Mouse (Mus musculus) neural tube, embryonic 13.5 days (tissue): ENCODE measurements around the gene Fam206a. TPM values are rescaled to one million over a fixed set of nuclear protein-coding genes. Genes with fewer than 3 reads are reported as not detected.

ENCODE experiments used
- ATAC-seq: fragments of 200-750 bp; cut with Nextera tagmentation; 2 replicates; pipeline ENCODE4 v1.8.0; 2017; ENCODE audit warnings: low read depth, mild to moderate bottlenecking, moderate TSS enrichment, moderate library complexity
- H3K27ac ChIP-seq: fragments of 300-500 bp; sonication (generic); replicated peaks from 2 replicates; pipeline ENCODE4 v1.5.1; 2015; ENCODE audit warnings: moderate library complexity, mild to moderate bottlenecking, inconsistent platforms
- H3K27me3 ChIP-seq: fragments of 300-500 bp; sonication (generic); 2 replicates; pipeline ENCODE4 v1.6.1; 2015; ENCODE audit warnings: mild to moderate bottlenecking, inconsistent platforms
- H3K36me3 ChIP-seq: fragments of 300-500 bp; sonication (generic); 2 replicates; pipeline ENCODE4 v1.6.1; 2015; ENCODE audit warnings: mild to moderate bottlenecking, inconsistent platforms
- H3K4me1 ChIP-seq: fragments of 300-500 bp; sonication (generic); replicated peaks from 2 replicates; pipeline ENCODE4 v1.6.1; 2015; ENCODE audit warnings: inconsistent platforms
- H3K4me2 ChIP-seq: fragments of 300-500 bp; sonication (generic); 2 replicates; pipeline ENCODE4 v1.6.1; 2015; ENCODE audit warnings: inconsistent platforms, mild to moderate bottlenecking, moderate library complexity
- H3K4me3 ChIP-seq: fragments of 300-500 bp; sonication (generic); 2 replicates; pipeline ENCODE4 v1.5.1; 2015; ENCODE audit warnings: mild to moderate bottlenecking, inconsistent platforms
- H3K9ac ChIP-seq: fragments of 300-500 bp; sonication (generic); 2 replicates; pipeline ENCODE4 v1.6.1; 2015; ENCODE audit warnings: moderate library complexity, mild to moderate bottlenecking, inconsistent platforms
- H3K9me3 ChIP-seq: fragments of 300-500 bp; sonication (generic); 2 replicates; pipeline ENCODE4 v1.6.1; 2016; ENCODE audit warnings: inconsistent platforms
- WGBS: fragments of 180-500 bp; shearing (Covaris S2); methylation state at CpG from one replicate; pipeline ENCODE4 v1.1.7; 2015; 5-methylcytosine and 5-hydroxymethylcytosine counted together
- polyA plus RNA-seq: library from polyadenylated mRNA; unstranded; fragments of >200 nt; fragmentation: Nextera tagmentation; extraction: Ambion mirVana; gene quantifications from 2 replicates; pipeline ENCODE4 v1.2.1, GENCODE M21; 2015

Fam206a gene
- polyA plus RNA-seq, 1 experiment from 2014 or later = 14.7 TPM

DNA sequence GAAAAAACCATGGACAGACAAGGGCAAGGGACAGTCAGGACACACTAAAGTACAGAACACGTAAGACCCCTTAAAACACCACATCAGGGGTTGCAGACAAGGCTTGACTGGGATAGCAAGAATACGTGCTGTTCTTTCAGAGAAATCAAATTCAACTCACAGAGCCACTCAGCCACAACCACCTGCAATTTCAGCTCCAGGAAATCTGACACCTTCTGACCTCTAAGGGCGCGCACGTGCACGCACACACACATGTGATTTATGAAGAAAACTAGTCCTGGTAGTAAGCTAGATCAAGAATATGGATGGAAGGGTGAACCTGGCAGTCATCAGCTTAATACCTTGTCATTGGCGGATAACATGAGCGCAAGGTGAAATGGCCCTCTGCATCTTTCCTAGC, 13.0 kb downstream of the Fam206a start:
- Histone ChIP-seq H3K4me2 (no peak overlapping the region), H3K4me3 (no peak overlapping the region), H3K9me3 (no peaks in the 10 kb centered on the region), H3K27me3 (no peaks in the 10 kb centered on the region), H3K27ac (no peak overlapping the region), H3K4me1 (no peaks in the 10 kb centered on the region), H3K9ac (no peak overlapping the region), H3K36me3 (peaks cover 54% of the 10 kb centered on the region)
- ATAC-seq = no peak
- 91% methylated on average over 8 of the region's 8 CpGs for WGBS

DNA sequence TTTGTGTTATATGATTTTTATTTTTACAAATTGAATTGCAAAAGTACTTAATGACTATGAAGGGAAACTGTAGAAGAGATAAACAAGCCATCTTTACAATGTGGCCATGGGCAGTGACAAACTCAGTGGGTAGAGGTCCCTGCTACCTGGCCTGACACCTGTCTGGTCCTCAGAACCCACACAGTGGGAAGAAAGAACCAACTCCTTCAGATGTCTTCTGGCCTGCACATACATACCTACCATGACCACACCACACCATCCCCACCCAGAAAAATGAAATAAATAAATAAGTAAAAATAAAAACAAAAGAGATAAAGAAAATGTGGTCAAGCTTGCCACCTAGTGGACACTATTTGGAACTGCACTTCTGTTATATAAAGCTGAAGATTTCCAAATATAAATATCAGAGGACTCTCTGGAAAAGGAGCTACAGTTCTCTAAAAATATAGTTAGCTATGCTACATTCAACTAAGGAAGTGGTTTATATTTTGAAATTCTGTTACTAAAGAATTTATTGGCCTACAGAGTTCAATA, 17.9 kb downstream of the Fam206a start:
- no peak overlapping the region for H3K4me3 ChIP-seq
- H3K27ac ChIP-seq = no peak overlapping the region
- ATAC-seq = no peak
- H3K4me2 ChIP-seq = no peak overlapping the region
- peaks cover 32% of the 10 kb centered on the region for H3K36me3 ChIP-seq
- H3K27me3 ChIP-seq = no peaks in the 10 kb centered on the region
- H3K9ac ChIP-seq = no peak overlapping the region
- no peaks in the 10 kb centered on the region for H3K9me3 ChIP-seq
- H3K4me1 ChIP-seq = no peaks in the 10 kb centered on the region

DNA sequence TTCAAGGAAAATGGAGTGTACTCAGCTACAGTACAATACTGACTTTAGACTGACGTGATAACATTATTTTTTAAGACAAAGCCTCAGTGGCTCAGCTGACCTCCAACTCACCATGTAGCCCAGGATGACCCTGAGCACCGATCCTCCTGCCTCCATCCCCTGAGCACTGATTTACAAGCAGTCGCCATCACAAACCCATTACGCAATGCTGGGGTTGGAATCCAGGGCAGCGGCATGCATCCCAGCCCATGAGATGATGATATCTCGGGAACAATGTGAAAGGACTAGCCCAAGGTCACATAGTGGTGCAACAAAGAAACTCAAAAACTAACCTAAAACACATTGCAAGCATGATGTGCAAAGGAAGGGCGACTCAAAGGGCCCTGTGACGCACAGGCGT, 22.1 kb downstream of the Fam206a start:
- Histone ChIP-seq H3K4me3 (no peak overlapping the region), H3K27me3 (no peaks in the 10 kb centered on the region), H3K4me2 (no peak overlapping the region), H3K4me1 (no peaks in the 10 kb centered on the region), H3K27ac (no peak overlapping the region), H3K9me3 (no peaks in the 10 kb centered on the region), H3K9ac (no peak overlapping the region), H3K36me3 (peaks cover 39% of the 10 kb centered on the region)
- 88% methylated on average over 9 of the region's 9 CpGs for WGBS
- ATAC-seq = no peak

DNA sequence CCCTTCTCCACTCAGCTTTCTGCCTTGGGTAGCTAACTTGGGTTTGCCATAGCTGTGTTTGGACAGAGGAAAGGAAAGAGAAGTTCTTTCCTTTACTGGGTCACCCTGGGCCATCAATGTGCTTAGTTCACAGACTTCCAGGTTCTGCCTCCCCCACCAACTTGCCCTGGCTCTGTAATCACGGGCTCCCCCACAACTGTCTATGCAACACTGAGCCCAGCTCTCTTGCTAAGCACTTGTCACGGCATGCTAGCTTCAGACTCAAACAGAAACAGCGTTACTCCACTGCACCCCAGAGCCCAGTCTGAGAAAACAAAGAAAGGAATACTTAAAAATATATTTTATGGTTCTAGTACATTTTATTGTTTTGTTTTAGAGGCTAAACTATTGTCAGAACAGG, 26.8 kb downstream of the Fam206a start:
- WGBS = 81% methylated on average over 3 of the region's 3 CpGs
- Histone ChIP-seq H3K9ac (no peak overlapping the region), H3K36me3 (peaks cover 61% of the 10 kb centered on the region)

DNA sequence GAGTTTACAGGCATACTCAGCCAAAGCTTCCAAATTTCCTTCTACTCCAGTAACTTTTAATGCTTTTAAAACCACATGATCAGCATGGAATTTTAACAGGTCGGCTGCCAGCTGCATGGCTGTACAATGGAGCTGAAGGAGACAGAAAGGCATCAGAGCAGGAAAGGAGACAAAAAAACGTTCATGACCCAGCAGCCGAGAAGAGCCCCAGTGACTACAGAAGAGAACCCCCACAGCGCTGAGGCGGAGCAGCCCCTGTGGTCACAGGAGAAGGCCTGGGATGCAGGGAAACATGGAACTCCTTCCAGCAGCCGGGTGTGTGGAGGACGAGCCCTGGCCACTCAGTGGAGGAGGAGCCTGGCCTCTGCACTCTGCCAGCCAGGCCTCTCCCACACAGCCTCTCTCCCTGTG, 27.4 kb downstream of the Fam206a start:
- Histone ChIP-seq H3K9me3 (no peaks in the 10 kb centered on the region), H3K9ac (no peak overlapping the region), H3K4me2 (no peak overlapping the region), H3K27me3 (no peaks in the 10 kb centered on the region), H3K36me3 (peaks cover 66% of the 10 kb centered on the region), H3K4me1 (peaks cover 6% of the 10 kb centered on the region), H3K4me3 (no peak overlapping the region), H3K27ac (no peak overlapping the region; the same call in 1 of the 2 replicates)
- 49% methylated on average over 7 of the region's 7 CpGs for WGBS
- ATAC-seq = no peak

More for the DNA sequence above, 26.8 kb downstream of the Fam206a start:
- no peak overlapping the region for H3K4me3 ChIP-seq
- peaks cover 6% of the 10 kb centered on the region for H3K4me1 ChIP-seq
- ATAC-seq = no peak
- no peaks in the 10 kb centered on the region for H3K9me3 ChIP-seq
- H3K27ac ChIP-seq = no peak overlapping the region
- H3K27me3 ChIP-seq = no peaks in the 10 kb centered on the region
- no peak overlapping the region for H3K4me2 ChIP-seq

DNA sequence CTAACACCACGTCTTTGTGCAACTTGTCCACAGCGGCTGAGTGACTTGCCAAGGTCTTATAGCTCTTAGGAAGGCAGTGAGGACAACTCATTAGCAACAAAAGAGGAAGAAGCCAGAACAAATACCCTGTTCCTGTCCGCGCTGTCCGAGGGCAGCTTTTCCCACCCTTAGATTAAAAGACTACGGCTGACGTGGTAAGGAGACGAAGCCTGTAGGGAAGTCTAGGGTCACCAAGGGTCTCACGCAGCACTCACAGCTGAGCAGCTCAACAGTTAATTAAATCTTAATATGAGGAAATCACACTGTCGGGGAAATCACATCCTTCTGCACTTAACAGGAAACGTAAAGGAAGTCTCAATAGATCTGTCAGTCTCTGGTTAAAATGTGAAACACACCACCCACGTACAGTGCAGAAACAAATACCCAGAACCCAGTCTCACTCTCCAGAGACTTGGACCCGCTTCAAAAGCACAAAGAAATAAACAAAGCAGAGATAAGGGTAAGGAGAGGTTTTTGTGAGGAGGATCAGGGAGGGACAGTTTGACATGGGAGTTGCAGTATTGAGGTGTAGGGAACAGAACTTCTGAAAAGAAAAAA, 29.0 kb downstream of the Fam206a start:
- Histone ChIP-seq H3K27me3 (no peaks in the 10 kb centered on the region), H3K9me3 (no peaks in the 10 kb centered on the region), H3K27ac (no peak overlapping the region), H3K9ac (no peak overlapping the region), H3K4me1 (peaks cover 6% of the 10 kb centered on the region), H3K4me2 (no peak overlapping the region), H3K36me3 (peaks cover 69% of the 10 kb centered on the region), H3K4me3 (no peak overlapping the region)
- no peak for ATAC-seq
- 72% methylated on average over 13 of the region's 13 CpGs for WGBS

DNA sequence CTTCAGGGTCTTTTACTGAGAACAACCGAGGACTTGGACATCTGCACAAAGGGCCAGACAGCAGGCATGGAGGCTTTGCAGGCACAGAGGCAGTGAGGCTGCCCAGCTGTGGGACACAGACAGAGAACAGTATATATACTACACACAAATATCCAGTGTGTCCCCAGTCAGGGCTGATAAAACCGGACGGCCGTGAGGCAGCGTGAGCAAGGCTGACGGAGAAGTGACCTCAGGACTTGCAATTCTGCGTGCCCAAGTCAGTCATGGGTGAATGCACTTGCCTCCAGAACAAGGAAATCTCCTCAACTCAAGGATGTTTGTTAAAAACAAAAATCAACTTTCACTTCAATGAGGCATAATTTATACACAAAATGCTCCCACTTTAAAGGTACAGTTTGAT, 29.9 kb downstream of the Fam206a start:
- no peak overlapping the region for H3K9ac ChIP-seq
- no peak overlapping the region for H3K27ac ChIP-seq
- H3K36me3 ChIP-seq = peaks cover 69% of the 10 kb centered on the region
- H3K4me3 ChIP-seq = no peak overlapping the region
- no peak overlapping the region for H3K4me2 ChIP-seq
- no peaks in the 10 kb centered on the region for H3K9me3 ChIP-seq
- H3K4me1 ChIP-seq = peaks cover 6% of the 10 kb centered on the region
- H3K27me3 ChIP-seq = no peaks in the 10 kb centered on the region
- WGBS = 92% methylated on average over 7 of the region's 7 CpGs
- no peak for ATAC-seq

DNA sequence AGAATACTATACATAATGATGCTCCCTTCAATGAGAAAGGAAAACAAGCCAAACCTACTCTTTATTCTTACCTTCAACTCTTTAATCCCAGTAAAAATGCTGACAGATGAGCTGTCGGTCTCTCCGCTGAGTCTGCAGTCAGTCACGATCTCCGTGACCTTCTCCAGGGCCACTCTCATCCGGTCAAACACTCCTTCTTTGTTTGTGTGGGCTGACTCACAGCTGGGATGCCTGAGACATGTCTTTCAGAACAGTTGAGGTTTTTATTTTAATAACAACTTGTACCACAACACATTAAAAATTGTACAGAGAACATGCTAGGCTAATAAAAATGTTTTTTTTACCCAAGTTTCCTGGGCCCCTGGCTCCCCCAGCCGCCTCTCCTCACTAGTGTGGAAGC, 35.5 kb downstream of the Fam206a start:
- Histone ChIP-seq H3K27ac (no peak overlapping the region), H3K9me3 (no peaks in the 10 kb centered on the region), H3K4me1 (no peaks in the 10 kb centered on the region), H3K36me3 (peaks cover 73% of the 10 kb centered on the region), H3K27me3 (no peaks in the 10 kb centered on the region), H3K4me2 (no peak overlapping the region), H3K4me3 (no peak overlapping the region), H3K9ac (no peak overlapping the region)
- 86% methylated on average over 6 of the region's 6 CpGs for WGBS
- no peak for ATAC-seq

DNA sequence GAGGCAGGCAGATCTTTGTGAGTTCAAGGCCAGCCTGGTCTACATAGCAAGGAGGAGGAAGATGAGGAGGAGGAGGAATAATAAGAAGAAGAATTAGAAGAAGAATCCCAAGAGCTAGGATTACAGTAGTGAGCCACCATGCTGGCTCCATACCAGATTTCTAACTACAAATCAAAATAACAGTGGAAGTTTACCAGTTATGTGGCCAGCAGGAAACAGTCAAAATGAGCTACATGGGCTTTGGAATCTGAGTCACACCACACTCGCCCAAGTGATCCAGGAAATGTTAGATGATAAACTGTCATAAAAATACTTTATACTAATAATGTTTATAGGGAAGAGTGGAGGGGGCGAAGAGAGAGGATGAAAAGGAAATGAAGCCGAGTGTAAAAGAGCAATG, 38.2 kb downstream of the Fam206a start:
- 90% methylated on average over 3 of the region's 3 CpGs for WGBS
- ATAC-seq = no peak
- Histone ChIP-seq H3K27ac (no peak overlapping the region), H3K9ac (no peak overlapping the region), H3K4me2 (no peak overlapping the region), H3K9me3 (no peaks in the 10 kb centered on the region), H3K4me1 (no peaks in the 10 kb centered on the region), H3K27me3 (no peaks in the 10 kb centered on the region), H3K4me3 (no peak overlapping the region), H3K36me3 (peaks cover 68% of the 10 kb centered on the region)

DNA sequence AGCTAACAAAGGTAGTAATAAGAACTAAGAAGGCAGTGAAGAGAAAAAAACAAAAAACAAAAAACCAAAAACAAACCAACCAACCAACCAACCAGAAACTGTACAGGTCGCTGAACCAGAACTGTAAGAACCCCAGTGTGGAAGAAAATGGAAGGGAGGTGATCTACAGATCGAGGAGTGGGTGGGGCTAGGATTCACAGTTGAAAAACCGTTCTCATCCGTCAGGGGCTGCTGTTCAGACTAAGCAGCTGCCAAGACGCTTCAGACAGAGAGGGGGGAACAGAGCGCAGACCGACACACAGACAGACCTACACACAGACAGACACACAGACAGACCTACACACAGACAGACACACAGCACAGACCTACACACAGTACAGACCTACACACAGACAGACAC, 40.4 kb downstream of the Fam206a start:
- H3K27ac ChIP-seq = no peak overlapping the region
- H3K9ac ChIP-seq = no peak overlapping the region
- no peak overlapping the region for H3K4me2 ChIP-seq
- H3K4me3 ChIP-seq = no peak overlapping the region
- no peak for ATAC-seq
- no peaks in the 10 kb centered on the region for H3K4me1 ChIP-seq
- peaks cover 62% of the 10 kb centered on the region for H3K36me3 ChIP-seq
- H3K9me3 ChIP-seq = no peaks in the 10 kb centered on the region
- whole genome bisulfite sequencing = 79% methylated on average over 7 of the region's 7 CpGs
- no peaks in the 10 kb centered on the region for H3K27me3 ChIP-seq

DNA sequence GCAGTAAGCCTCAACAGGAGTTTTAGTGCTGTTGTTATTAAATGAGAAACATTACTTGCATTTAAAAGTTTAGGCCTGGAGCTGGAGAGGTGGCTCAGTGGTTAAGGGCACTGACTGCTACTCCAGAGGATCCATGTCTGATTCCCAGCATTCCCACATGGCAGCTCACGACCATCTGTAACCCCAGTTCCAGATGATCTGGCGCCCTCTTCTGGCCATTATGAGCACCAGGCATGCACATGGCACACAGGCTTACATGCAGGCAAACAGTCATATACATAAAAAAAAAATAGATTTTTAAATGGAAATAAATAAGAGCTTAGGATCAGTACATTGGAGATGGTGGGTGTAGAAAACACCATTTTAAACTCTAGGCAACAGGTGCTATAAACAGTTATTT, 41.8 kb downstream of the Fam206a start:
- Histone ChIP-seq H3K27me3 (no peaks in the 10 kb centered on the region), H3K36me3 (peaks cover 49% of the 10 kb centered on the region), H3K4me2 (no peak overlapping the region), H3K9me3 (no peaks in the 10 kb centered on the region), H3K4me1 (no peaks in the 10 kb centered on the region), H3K4me3 (no peak overlapping the region), H3K27ac (no peak overlapping the region), H3K9ac (no peak overlapping the region)
- WGBS = 92% methylated on average over 2 of the region's 2 CpGs
- ATAC-seq = no peak

DNA sequence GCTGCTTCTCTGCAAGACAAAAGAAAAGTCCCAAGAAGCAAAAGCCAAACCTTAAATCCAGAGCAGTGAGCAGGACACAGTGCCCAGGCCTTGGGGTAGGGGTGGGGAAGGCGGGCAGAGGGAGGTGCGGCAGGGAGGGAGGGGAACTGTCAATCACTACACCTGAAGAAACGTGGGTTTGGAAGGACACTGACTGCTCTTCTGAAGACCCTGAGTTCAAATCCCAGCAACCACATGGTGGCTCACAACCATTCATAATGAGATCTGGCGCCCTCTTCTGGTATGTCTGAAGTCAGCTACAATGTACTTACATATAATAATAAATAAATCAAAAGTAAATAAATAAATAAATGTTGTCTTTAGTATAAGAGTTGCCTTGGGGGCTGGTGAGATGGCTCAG, 42.8 kb downstream of the Fam206a start:
- no peaks in the 10 kb centered on the region for H3K9me3 ChIP-seq
- H3K4me1 ChIP-seq = no peaks in the 10 kb centered on the region
- WGBS = 95% methylated on average over 4 of the region's 4 CpGs
- H3K4me3 ChIP-seq = no peak overlapping the region
- no peak overlapping the region for H3K9ac ChIP-seq
- H3K27ac ChIP-seq = no peak overlapping the region
- ATAC-seq = no peak
- no peak overlapping the region for H3K4me2 ChIP-seq
- H3K27me3 ChIP-seq = no peaks in the 10 kb centered on the region
- peaks cover 45% of the 10 kb centered on the region for H3K36me3 ChIP-seq

DNA sequence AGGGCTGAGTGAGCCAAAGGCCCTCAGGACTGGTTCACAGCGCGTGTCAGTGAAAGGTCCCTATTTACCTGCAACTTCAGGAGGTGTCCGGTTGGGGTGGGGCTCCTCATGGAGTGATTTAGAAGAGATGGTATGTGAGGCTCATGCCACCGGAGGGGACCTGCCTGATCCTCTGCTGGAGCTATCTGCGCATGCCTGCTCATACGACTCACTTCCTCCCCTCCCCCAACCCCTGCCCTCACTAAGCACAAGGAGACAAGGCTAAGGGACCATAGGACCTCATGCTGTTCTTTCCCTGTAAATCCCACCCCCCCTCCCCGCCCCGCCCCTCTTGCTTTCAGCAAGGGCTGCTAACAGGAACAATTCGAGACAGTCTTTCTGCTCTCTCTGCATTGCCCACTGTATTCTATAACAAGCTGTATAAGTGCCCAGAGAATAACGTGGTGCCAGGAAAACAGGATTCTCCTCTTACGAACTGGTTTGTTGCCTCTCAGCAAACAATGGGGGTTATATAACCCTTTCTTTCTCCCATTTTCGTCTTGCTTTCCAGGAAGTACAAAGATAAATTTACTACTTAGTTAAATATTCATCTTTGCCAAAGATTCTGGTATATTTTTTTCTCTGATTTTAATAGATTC, 43.9 kb downstream of the Fam206a start:
- no peaks in the 10 kb centered on the region for H3K4me1 ChIP-seq
- 51% methylated on average over 12 of the region's 12 CpGs for WGBS
- H3K27me3 ChIP-seq = no peaks in the 10 kb centered on the region
- H3K27ac ChIP-seq = no peak overlapping the region
- H3K9me3 ChIP-seq = no peaks in the 10 kb centered on the region
- peak; percentile 47; the same call in 1 of the 2 replicates for ATAC-seq
- H3K4me2 ChIP-seq = no peak overlapping the region
- H3K4me3 ChIP-seq = no peak overlapping the region
- peaks cover 34% of the 10 kb centered on the region for H3K36me3 ChIP-seq
- H3K9ac ChIP-seq = no peak overlapping the region
